Mouse (Mus musculus) brown adipose tissue, adult 24 weeks (tissue): Measurements from ENCODE around the gene Snx27. TPM values are rescaled to one million over a fixed set of nuclear protein-coding genes. Genes with fewer than 3 reads are reported as not detected.

Experiments
- H3K27ac ChIP-seq: fragments of 200-500 bp; replicated peaks from 2 replicates; pipeline ENCODE4 v1.5.1; 2012; ENCODE audit warnings: low read depth, mild to moderate bottlenecking, low read length
- H3K4me1 ChIP-seq: fragments of 200-500 bp; 2 replicates; pipeline ENCODE4 v1.6.1; 2012; ENCODE audit warnings: low read length, mixed read lengths; ENCODE audit not compliant: control insufficient read depth, insufficient read depth, insufficient read length
- H3K4me3 ChIP-seq: fragments of 200-500 bp; 2 replicates; pipeline ENCODE4 v1.5.1; 2012; ENCODE audit warnings: low read depth, mild to moderate bottlenecking, low read length, moderate library complexity; ENCODE audit not compliant: insufficient read depth
- polyA plus RNA-seq: library from polyadenylated mRNA; stranded (reverse); fragments of >200 nt; gene quantifications from 2 replicates; pipeline ENCODE4 v1.2.4, GENCODE M21; 2012; ENCODE audit not compliant: missing spikeins, insufficient read depth, insufficient read length

The Snx27 gene
- polyA plus RNA-seq, 1 experiment: 23.1 TPM

GRCm38 (mm10) chr3:94473567-94474232 lies 108.8 kb downstream of the Snx27 start:
- Histone ChIP-seq H3K27ac (no peak overlapping the region), H3K4me3 (no peak overlapping the region), H3K4me1 (no peaks in the 10 kb centered on the region; the same call in 1 of the 2 replicates)

- H3K4me1 ChIP-seq: no peaks in the 10 kb centered on the region; the same call in 1 of the 2 replicates
- no peak overlapping the region for H3K27ac ChIP-seq
- H3K4me3 ChIP-seq: no peak overlapping the region
Measured at GRCm38 (mm10) chr3:94473115-94473505, 109.4 kb downstream of the Snx27 start.

GRCm38 (mm10) chr3:94472447-94473114 lies 109.9 kb downstream of the Snx27 start:
- no peak overlapping the region for H3K4me3 ChIP-seq
- H3K27ac ChIP-seq: no peak overlapping the region
- H3K4me1 ChIP-seq: no peaks in the 10 kb centered on the region; the same call in 1 of the 2 replicates

GRCm38 (mm10) chr3:94468931-94469330 lies 113.6 kb downstream of the Snx27 start:
- H3K27ac ChIP-seq: no peak overlapping the region
- no peaks in the 10 kb centered on the region for H3K4me1 ChIP-seq
- no peak overlapping the region for H3K4me3 ChIP-seq

GRCm38 (mm10) chr3:94465632-94466430 lies 116.7 kb downstream of the Snx27 start:
- Histone ChIP-seq H3K27ac (no peak overlapping the region), H3K4me3 (no peak overlapping the region), H3K4me1 (no peaks in the 10 kb centered on the region)

- Histone ChIP-seq H3K4me3 (no peak overlapping the region), H3K4me1 (no peaks in the 10 kb centered on the region), H3K27ac (no peak overlapping the region)
Measured at GRCm38 (mm10) chr3:94463926-94464578, 118.5 kb downstream of the Snx27 start.

GRCm38 (mm10) chr3:94459834-94460233 lies 122.7 kb downstream of the Snx27 start:
- H3K27ac ChIP-seq: no peak overlapping the region
- no peak overlapping the region for H3K4me3 ChIP-seq
- H3K4me1 ChIP-seq: no peaks in the 10 kb centered on the region

- Histone ChIP-seq H3K27ac (no peak overlapping the region), H3K4me3 (no peak overlapping the region), H3K4me1 (no peaks in the 10 kb centered on the region)
Measured at GRCm38 (mm10) chr3:94457055-94457454, 125.5 kb downstream of the Snx27 start.

- H3K4me1 ChIP-seq: no peaks in the 10 kb centered on the region
- H3K4me3 ChIP-seq: peak overlapping the region; percentile 40; the same call in 1 of the 2 replicates
- no peak overlapping the region for H3K27ac ChIP-seq
Measured at GRCm38 (mm10) chr3:94456529-94457000, 126.0 kb downstream of the Snx27 start.

GRCm38 (mm10) chr3:94449377-94449776 lies 133.1 kb downstream of the Snx27 start:
- Histone ChIP-seq H3K4me1 (no peaks in the 10 kb centered on the region), H3K4me3 (no peak overlapping the region), H3K27ac (no peak overlapping the region)

Other genes starting within 250 kb of the Snx27 start
- gene Them5, start 240.6 kb downstream of the Snx27 start, polyA plus RNA-seq: not detected in 2 replicates
- 0.88 TPM in 1 of 2 replicates, not detected in the other for gene C2cd4d, start 220.3 kb downstream of the Snx27 start, polyA plus RNA-seq
- 40.2 and 47.9 TPM in 2 replicates for gene Rorc, start 209.9 kb downstream of the Snx27 start, polyA plus RNA-seq
- gene Lingo4, start 184.2 kb downstream of the Snx27 start, polyA plus RNA-seq: 0.28 and 0.71 TPM in 2 replicates
- gene Tdrkh, start 169.4 kb downstream of the Snx27 start, polyA plus RNA-seq: 24.3 and 29.6 TPM in 2 replicates
- gene Mrpl9, start 139.4 kb downstream of the Snx27 start, polyA plus RNA-seq: 86.4 and 105 TPM in 2 replicates
- gene Oaz3, start 138.8 kb downstream of the Snx27 start, polyA plus RNA-seq: not detected in 2 replicates
- gene Celf3, start 104.4 kb downstream of the Snx27 start, polyA plus RNA-seq: not detected in 2 replicates
- gene Riiad1, start 102.4 kb downstream of the Snx27 start, polyA plus RNA-seq: not detected in 2 replicates
- not detected in 2 replicates for gene Gm10972, start 60.4 kb upstream of the Snx27 start, polyA plus RNA-seq
- 0.42 and 0.79 TPM in 2 replicates for gene Tuft1, start 76.2 kb upstream of the Snx27 start, polyA plus RNA-seq
- not detected in 2 replicates for gene Selenbp2, start 110.8 kb upstream of the Snx27 start, polyA plus RNA-seq
- not detected in 2 replicates for gene Cgn, start 203.8 kb upstream of the Snx27 start, polyA plus RNA-seq